Mouse (Mus musculus) cortical plate, adult 2 months (tissue): Measurements from ENCODE around the gene Bpi.

Experiments used
- CTCF ChIP-seq: fragments of 200-500 bp; IDR thresholded peaks from 2 replicates; pipeline ENCODE4 v1.5.1; 2011; ENCODE audit warnings: mild to moderate bottlenecking, control low read depth, low read length; ENCODE audit not compliant: insufficient read depth; ENCODE audit errors: extremely low read depth
- POLR2A ChIP-seq: fragments of 200-500 bp; IDR thresholded peaks from 2 replicates; pipeline ENCODE4 v1.6.1; 2011; ENCODE audit warnings: mild to moderate bottlenecking, low read length, control low read depth; ENCODE audit not compliant: insufficient read depth; ENCODE audit errors: extremely low read depth

DNA sequence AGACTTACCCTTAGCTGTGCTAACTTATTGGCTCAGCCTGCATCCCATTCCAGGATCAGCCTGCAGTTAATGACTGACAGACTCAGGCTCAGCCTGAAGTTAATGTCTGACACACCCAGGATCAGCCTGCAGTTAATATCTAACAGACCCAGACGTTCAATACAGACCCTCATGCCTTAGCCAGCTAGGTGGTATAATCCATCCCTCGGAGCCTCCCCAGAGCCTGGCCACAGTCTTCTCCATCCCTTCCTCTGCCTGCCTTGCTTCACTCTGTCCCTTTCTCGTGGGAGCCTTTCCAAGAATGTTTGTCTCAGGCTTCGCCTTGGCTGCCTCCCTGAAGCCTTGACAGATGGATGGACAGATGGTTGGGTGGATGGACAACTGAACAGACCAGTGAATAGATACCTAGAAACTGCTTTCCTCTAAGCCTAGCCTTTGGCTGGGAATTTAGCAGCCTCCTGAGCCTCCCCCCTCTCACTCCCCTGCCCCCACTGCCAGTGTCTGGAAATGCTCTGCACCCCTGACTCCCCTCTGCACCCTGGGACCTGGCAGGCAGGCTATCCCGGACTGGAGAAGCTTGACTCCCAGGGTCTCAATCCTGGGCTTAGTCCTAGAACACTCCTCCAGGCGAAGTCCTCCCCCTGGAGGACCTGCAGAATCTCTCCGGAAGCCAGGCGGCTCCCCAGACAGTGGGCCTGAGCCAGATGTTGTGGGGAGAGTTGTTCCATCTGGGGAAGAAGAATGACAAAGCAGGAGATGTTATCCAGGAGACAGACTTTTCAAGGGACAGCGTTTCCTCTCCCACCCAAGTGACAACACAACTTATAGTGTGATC lies 42.4 kb upstream of the Bpi start:
- TF ChIP-seq POLR2A (no peak), CTCF (no peak)
